Mouse (Mus musculus) erythroblast, adult 5-6 weeks (primary cell): ENCODE results near the gene Megf11. TPM values are rescaled to one million over a fixed set of nuclear protein-coding genes. Genes with fewer than 3 reads are reported as not detected.

Source experiments
- ATAC-seq: replicated peaks from 2 replicates; pipeline ENCODE4 v1.8.0; 2016; ENCODE audit warnings: moderate number of reproducible peaks, mild to moderate bottlenecking, moderate TSS enrichment, inconsistent platforms; ENCODE audit not compliant: poor library complexity, low FRiP score, severe bottlenecking
- total RNA-seq, 2 experiments: library from RNA; stranded (forward) in 1 of 2; stranded (reverse) in 1 of 2; fragments of 150-400 nt in 1 of 2; fragments of 200-764, 138-1000 nt in 1 of 2; gene quantifications; 2 replicates each; pipeline versions ENCODE4 v1.2.3 to v1.2.4; 2015 to 2017; ENCODE audit warnings: low replicate concordance in 2 of 2

Gene Megf11
- total RNA-seq, 2 experiments from 2014 or later = not detected

- ATAC-seq = no peak
These were observed 121.2 kb downstream of the Megf11 start for GRCm38 (mm10) chr9:64506440-64507206.

DNA sequence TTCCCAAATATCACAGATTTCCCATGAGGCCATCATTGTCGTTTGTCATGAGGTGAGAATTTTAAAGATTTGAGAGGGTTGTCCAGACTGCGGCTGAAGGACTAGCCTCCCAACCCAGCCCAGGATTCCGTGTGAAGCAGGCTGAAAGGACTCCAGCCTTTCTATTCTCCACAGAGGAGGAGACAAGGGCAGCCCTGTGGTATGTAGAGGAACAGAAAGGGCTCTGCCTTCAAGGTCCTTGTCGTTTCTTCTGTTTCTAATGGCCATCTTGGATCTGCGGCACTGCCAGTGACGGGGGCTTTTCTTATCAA, 121.7 kb downstream of the Megf11 start:
- no peak for ATAC-seq

GRCm38 (mm10) chr9:64507995-64508394, 122.6 kb downstream of the Megf11 start:
- ATAC-seq = no peak

- no peak for ATAC-seq
These were observed 129.4 kb downstream of the Megf11 start for GRCm38 (mm10) chr9:64514826-64515225.

DNA sequence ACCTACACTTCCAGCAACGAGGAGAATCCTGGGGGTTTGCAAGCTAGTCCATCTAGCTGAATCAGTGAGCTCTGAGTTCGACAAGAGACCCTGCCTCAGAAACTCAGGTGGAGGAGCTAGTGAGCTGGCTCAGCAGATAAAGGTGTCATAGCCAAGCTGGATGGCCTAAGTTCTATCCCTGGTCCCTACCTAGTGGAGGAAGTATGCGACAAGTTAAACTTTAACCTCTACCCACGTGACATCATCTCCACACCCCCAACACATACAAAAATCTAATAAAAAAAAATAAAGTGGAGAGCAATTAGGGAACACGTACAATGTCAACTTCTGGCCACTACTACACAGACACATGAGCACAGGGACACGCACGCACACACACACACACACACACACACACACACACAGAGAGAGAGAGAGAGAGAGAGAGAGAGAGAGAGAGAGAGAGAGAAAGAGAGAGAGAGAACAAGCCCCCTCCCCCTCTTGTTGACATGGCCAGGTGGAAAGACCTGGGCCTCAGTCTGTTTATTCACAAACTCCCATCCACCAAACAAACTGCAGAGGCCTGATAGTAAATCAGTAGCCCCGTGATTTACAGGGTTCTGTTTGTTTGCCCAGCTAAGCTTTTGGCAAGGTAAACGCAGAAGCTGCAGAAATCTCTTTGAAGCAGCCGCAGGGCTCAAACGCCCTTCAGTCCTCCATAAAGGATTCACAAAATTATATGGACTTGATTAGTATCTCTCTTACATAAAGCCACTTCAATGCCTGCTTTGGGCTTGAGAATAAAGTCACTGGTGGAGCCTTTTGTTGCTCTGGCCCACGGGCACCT, 134.7 kb downstream of the Megf11 start:
- ATAC-seq = no peak

DNA sequence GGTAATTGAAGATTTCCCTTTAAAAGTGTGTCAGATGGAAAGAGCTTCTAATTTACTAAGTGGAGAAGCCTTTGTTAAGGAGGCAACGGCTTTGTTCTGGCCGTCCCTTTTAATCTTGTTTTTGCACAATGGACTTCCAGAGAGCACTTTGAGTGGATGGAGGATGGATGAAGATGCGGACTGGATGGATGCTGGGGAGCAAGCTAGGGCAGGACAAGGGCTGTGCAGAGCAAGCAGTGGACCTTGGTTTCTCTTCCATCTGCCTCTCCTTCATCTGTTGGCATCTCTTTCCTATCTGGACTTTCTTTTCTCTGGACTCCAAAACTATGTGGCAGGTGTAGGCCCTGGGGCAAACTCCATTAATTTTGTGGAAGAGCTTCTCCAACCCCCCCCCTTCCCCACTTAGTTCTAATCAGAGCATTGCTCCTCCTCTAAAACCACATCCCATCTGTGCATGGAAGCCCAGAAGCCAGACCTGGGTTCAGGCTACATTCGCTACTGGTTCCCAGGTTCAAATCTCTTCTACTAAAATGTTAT, 135.4 kb downstream of the Megf11 start:
- ATAC-seq = no peak

- no peak for ATAC-seq
These were observed 138.0 kb downstream of the Megf11 start for GRCm38 (mm10) chr9:64523264-64524045.

DNA sequence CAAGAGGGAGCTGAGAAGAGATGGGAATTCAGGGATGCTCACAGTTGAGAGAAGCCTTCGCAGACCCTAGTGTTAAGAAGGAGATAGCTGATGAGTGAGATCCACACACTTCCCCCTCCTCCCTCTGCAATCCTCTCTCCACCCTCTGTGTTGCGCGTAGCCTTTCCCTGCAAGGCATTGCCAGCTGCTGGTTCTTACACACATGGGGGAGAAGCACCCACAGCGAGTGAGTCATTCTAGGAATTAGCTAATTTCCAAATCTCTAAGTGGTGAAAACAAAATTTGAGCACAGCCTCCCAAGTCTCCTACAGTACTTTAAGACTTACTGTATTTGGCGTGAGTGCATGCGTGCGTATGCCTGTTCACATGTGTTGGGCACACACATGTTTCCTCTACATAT, 142.6 kb downstream of the Megf11 start:
- ATAC-seq = no peak

DNA sequence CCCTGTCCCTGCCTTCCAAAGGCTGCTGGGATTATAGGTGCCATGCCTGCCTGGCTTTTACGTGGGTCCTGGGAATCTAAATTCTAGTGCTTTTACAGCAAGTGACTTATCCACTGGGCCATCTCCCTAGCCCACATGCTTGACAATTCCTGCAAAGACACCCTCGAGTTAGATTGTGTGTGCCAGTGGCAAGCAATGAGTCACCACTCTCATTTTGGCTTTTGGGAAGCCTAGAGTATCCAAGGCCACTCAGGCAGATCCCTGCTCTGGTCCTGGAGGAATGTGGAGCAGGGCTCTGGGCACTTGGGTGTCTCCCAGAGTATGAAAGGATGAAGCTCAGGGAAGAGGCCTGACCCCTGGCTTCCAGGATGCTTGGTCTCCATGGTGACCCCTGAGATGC, 143.2 kb downstream of the Megf11 start:
- no peak for ATAC-seq

DNA sequence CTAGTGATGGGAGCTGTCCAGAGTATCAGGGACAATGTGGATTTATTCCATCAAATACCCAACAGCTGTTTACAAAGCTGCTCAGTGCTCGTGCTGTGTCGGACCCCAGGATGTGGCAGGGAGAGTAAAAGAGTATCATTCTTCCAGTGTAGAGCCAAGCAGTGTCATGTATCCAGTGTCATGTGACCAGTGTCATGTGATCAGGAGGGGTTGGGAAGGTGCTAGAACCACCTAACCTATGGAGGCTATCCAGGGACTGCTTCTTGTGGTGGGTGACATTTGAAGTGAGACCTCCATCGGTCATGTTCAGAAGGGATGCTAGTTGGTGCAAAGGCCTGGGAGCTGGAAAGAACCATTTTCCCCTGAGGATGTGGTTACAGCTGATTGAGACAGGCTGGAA, 146.5 kb downstream of the Megf11 start:
- ATAC-seq = no peak

DNA sequence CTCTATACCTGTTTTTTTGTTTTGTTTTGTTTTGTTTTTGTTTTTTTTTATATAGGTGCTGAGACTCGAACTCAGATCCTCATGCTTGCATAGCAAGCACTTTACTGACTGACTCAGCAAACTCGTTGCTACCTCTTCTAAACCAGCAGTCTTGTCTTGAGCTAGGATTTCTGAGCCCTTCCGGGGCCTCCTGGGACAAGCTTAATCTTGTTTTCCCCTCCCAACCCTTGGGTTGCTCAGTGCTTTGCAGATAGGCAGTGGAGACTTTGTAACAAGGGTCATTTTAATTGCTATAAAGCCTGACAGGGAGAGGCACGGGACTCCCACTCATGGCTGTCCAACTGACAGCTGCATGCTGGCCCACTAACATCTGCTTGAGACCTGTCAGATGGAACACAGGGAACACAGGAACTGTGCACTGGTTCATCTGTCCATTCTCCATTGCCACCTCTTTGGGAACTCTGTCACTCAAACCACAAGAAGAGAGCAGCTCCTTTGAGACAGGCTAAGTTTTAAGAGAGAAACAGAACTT, 147.4 kb downstream of the Megf11 start:
- ATAC-seq = peak; percentile 14

DNA sequence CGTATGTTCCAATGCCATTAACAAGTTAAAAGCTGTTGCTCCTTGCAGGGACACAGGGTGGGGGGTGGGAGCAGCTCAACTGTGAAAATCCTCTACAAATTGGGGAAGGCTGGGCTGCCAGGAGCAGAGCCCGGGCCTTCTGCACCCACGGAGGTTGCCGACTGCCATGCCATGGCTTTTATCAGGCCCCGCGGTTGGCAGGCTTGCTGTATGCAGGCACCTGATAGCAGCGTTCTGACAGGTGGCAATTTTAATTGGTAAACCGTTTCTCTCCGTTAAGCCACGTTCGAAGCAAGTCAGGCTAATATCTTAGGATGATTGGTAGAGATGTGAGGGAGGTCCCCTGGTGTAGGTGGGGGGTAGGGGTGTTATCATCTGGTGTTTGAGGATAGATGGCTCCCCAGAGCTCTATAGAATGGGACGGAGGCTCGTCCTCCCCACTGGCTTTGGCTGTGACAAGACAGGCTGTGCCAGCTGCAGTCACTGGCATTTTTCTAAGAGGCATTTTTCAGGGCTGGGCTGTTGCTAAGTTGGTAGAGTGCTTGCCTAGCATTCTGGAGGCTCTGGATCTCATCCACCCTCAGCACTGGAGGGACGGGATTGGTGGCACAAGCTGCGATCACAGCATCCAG, 148.2 kb downstream of the Megf11 start:
- peak; percentile 81 for ATAC-seq

DNA sequence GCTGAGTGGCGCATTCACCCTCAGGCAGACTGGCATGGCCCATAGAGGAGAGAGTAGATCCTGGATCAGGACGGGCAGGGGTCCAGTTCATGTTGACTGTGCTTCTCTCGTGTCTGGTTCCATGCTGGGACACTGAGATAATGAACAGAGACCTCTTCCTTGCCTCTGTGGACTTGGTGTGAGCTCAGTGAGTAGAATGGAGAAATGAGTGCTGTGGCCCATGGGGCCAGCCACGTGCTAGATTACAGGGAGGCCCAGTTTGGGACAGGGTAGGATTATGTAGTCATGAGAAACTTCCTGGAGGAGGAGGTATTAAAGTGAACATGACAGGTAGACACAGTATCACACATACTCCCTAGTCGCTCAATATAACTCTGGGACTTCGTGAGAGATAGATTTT, 148.9 kb downstream of the Megf11 start:
- ATAC-seq = peak; percentile 22

DNA sequence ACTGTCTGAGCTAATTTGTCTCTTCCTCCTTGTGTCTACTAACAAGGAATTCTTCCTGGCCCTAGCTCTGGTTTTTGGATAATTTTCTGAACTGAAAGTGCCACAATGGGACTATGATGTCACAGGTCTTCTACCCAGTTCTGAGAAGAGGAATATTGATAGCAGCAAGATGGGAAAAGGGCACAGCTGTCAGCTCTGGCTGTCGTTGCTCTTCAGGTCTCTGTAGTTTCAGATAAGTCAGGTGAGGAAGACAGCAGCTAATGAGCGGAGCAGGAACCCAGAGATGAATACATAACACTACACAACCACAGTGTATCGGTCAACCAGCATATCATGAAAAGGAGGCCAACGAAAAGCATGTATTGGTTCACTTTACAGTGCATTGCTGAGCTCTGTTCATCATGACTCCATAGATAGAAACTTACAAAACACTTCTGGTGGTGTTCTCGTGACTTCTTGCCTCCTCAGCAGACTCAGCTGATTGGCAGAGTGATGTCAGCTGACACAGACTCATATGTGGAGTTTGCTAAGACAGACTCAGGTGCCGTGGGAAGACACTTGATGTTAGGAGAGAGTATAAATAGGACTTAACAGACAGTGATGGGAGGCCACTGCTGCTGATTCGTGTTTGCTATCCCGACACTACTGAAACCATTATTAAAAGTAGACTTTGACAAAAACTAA, 149.6 kb downstream of the Megf11 start:
- peak; percentile 22; the same call in 1 of the 2 replicates for ATAC-seq

DNA sequence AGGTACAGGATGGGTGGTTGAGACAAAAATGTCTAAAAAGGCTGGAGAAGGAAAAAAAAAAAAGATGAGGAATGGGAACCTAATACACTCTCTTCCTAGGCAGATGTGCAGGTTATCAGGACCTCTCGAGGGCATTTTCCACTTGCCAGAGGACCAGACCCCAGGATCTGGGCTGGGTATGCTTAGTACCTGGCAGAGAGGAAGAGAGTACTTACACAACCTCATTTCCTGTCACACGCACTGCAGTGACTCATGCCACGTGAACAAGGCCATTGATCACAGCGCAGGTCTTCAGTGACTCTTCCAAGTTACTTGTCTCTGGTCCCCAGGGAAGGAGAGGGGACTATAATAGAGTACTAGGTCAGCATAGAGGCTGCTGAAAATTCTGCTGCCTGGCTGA, 152.4 kb downstream of the Megf11 start:
- ATAC-seq = no peak

- ATAC-seq = no peak
These were observed 156.8 kb downstream of the Megf11 start for GRCm38 (mm10) chr9:64542246-64542645.

- no peak for ATAC-seq
These were observed 157.7 kb downstream of the Megf11 start for GRCm38 (mm10) chr9:64543125-64543524.

- ATAC-seq = no peak
These were observed 161.0 kb downstream of the Megf11 start for GRCm38 (mm10) chr9:64546344-64546991.

GRCm38 (mm10) chr9:64548332-64548731, 162.9 kb downstream of the Megf11 start:
- no peak for ATAC-seq
